Mouse (Mus musculus): Measurements from ENCODE around the gene Kcnk2. TPM values are rescaled to one million over a fixed set of nuclear protein-coding genes. Genes with fewer than 3 reads are reported as not detected.
"Not testable (repeated sequence)": the region's sequence is repeated elsewhere in the genome, so short reads cannot be mapped to it uniquely, and the experiment has no call there.

The Kcnk2 gene
- total RNA-seq, 2 experiments from 2014 or later: 1.6 to 1.9 TPM

DNA sequence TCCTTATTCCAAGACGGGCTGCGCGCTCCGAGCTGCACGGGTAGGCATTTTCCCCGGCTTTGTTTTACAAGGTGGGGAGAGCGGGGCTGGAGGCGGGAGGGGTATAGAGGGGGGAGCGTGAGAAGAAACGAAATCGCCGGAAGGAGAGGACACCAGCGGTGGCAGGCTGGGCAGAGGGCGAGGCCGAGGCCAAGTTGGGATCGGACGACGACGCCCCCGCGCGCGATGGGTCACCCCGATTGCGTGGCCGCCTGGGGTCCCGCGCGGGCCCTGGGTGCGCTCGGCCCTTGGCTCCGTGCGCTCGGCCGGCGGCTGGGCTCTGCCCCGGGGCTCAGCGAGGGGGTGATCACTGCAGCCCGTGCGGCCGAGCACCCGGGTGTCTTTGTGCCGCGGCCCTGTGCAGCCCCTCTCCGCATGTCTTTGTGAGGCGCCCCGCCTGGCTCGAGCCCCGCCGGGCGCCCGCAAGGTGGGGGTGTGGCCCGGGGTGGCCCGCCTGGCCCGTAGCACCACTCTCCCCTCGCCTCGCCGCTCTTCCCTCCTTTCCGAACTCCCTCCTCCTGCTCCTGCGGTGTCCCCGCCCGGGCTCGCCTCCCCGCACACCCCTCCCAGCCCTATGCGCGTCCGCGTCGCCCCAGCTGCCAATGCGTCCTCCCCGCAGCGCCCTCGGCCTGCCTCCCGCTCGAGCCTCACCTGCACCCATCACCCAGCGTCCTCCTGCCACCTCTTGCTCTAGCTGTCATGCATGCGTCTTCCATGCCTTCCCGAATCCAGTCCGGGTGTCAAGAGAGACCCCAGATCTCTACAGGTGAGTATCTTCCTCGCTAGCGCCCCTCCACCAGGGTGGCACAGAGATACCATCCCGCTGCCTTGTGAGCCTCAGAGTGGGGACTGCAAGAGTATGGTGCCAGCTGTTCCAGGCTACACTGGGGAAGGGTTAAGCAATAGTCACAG is 58.5 kb downstream of the Kcnk2 start:
- DNase-seq: no peak
- intact Hi-C loops (cut with DNase I): no loop called here

- no peak for DNase-seq
- intact Hi-C loops (cut with DNase I): no loop called here
Measured at GRCm38 (mm10) chr1:189342416-189343104, 59.5 kb downstream of the Kcnk2 start.

DNA sequence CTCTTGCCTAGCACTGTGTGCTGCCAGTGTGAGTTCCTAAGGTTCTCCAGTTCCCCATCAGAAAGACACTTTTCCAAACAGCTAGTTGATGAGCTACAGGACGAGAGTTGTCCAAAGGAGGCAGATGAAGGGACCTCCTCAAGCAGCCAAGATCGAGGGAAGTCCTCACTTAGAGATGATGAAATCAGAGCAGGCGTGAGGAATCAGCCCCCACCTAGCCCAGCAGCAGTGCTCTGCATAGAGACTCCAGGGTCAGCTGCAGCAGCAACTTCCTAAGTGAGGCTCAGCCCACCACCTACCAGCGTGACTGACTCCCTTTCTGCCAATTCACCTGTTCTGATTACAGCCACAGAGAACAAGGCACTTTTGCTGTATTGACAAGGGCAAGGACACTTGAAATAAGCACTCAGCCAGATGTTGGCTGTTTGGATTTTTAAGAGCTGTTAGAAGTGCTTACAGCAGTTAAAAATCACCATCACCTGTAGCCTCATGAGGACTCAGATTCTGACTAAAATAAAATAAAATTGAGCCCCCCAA is 60.6 kb downstream of the Kcnk2 start:
- DNase-seq: no peak
- intact Hi-C loops (cut with DNase I): no loop called here

GRCm38 (mm10) chr1:189315896-189316295 is 86.2 kb downstream of the Kcnk2 start:
- no peak for DNase-seq
- intact Hi-C loops (cut with DNase I): no loop called here

- DNase-seq: no peak
- intact Hi-C loops (cut with DNase I): no loop called here
Measured at GRCm38 (mm10) chr1:189314495-189314894, 87.6 kb downstream of the Kcnk2 start.

DNA sequence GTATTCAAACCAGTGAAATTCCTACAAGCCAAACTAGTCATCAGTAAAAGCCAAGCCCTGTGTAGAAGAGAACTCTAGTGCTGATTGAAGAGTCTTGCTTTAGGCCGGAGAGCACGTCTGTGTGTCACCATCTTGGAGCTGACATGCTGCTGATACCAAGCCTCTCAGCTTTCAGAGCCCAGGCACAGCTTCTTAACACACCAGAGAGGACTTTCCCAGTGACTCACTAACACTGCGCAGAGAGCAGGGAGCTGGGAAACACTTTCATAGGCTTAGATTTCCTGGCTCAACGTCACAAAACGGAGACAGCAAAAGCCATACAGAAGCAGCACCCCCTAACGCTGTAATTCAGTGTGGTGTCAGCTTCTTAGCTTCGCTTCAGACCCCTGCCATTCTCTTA is 88.3 kb downstream of the Kcnk2 start:
- intact Hi-C loops (cut with DNase I): no loop called here
- no peak for DNase-seq

DNA sequence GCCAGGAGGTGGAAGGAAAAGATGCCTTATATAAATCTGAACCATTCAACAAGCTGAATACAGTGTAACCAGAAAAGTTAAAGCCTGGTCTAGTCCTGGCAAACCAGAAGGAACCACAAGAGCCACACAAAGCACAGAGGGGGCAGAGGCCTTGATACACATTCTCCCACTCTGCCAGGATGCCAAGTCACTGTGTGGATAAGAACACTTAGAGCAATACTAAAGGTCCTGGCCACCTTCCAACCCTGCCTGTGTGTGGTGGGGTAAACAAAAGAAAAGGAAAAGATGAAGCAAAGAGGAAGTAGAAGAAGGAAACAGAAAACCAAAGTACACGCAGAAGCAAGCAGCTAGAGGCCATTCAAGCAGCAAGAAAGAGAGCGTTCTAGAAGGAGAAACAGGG is 91.9 kb downstream of the Kcnk2 start:
- intact Hi-C loops (cut with DNase I): no loop called here

DNA sequence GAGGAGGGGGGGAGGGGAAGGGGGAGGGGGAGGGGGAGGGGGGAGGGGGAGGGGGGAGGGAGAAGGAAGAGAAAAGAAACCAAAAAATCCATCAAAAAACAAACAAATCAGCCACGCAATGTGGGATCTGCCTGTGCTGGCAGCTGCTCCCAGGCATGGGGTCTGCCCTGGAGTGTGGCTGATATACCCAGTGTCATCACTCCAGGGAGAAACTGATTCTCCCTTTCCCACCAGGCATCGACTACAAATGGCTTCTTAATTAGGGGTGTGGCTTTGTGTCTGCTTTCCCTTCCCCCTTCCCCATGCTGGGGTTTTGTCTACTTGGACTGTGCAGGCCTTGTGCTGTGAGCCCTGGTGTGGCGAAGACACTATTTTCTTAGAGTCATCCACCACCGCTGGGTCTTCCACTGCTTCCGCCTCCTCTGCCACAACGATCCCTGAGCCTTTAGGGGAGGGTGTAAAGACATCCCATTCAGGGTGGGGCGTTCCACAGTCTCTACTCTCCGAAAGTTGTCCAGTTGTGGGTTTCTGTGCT is 97.0 kb downstream of the Kcnk2 start:
- intact Hi-C loops (cut with DNase I): no loop called here
- DNase-seq: no peak

More for the DNA sequence above, 91.9 kb downstream of the Kcnk2 start:
- no peak for DNase-seq

DNA sequence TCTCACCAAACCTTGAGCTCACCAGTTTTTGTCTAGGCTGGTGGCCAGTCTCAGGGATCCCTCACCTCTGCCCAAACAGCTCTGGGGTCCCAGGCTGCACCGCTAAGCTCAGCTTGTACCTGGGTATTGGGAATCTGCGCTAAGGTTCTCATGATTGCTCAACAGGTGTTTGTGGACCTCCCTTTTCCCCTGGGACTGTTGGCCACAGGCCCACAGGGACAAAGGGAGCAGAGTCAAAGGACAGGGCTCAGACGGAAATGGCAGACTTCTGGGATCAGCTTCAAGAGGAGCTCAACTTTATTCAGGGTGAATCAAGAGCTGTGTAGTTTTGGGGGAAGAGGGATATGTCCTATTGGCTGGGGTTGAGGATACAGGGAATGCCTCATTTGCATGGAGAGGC is 99.1 kb downstream of the Kcnk2 start:
- intact Hi-C loops (cut with DNase I): no loop called here
- DNase-seq: no peak

- intact Hi-C loops (cut with DNase I): no loop called here
- DNase-seq: no peak
Measured at GRCm38 (mm10) chr1:189293679-189294406, 108.2 kb downstream of the Kcnk2 start.

DNA sequence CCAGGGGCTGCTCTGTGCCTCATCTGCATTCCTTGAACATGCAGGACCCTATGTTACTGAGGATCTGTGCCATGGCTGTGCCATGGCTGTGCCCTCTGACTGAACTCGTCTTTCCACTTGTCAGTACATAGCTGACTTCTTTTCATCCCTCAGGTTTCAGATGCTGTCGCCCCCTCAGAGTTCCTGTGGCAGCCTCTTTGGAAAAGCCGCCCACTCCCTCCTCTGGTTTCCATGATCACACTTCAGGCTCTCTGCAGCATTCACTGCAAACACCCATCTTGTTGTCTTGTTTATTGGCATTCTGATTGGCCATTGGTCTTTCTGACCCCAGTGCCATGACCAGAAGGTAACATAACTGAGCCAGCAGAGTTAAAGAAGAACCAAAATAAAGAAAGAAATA is 111.2 kb downstream of the Kcnk2 start:
- DNase-seq: no peak
- intact Hi-C loops (cut with DNase I): no loop called here

DNA sequence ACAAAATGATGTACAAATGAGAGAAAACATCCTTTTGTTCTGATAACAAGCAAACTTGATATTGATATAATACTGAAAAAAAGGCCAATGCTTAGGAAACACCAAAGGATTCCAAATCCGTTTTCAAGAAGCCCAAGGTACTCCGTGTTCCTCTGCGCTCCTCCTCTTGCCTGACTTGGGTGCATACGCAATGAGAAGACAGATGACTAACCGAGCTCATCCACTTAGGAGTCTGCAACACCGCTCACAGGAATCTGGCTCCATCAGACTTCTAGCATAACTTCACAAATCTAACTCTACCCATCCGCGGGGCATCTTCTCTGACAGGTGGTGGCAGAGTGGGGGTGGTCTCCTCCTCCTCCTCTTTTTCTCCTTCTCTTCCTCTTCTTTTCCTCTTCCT is 113.1 kb downstream of the Kcnk2 start:
- intact Hi-C loops (cut with DNase I): no loop called here
- DNase-seq: no peak

GRCm38 (mm10) chr1:189272281-189272680 is 129.8 kb downstream of the Kcnk2 start:
- no peak for DNase-seq

DNA sequence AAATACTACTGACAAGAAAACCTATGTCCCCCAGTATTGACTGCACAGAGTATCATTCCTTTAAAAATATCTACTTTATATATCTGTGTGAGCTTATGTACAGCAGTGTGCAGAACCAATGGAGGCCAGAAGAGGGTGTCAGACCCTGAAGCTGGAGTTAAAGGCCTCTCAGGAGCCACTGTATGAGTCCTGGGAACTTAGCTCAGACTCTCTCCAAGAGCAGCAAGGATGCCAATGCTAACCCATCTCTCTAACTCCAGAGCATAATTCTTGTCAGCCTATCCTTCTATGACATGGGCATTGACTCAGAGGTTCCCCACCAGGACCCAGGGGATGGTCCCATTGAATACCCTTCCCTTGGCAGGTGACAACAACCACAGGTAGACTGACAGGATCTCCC is 148.4 kb downstream of the Kcnk2 start:
- intact Hi-C loops (cut with DNase I): no loop called here
- no peak for DNase-seq

More at GRCm38 (mm10) chr1:189272281-189272680, 129.8 kb downstream of the Kcnk2 start:
- intact Hi-C loops (cut with DNase I): no loop called here

- no peak for DNase-seq
- intact Hi-C loops (cut with DNase I): no loop called here
Measured at GRCm38 (mm10) chr1:189253207-189253606, 148.9 kb downstream of the Kcnk2 start.

GRCm38 (mm10) chr1:189243206-189243605 is 158.9 kb downstream of the Kcnk2 start:
- intact Hi-C loops (cut with DNase I); DNase-seq: not testable (repeated sequence)

DNA sequence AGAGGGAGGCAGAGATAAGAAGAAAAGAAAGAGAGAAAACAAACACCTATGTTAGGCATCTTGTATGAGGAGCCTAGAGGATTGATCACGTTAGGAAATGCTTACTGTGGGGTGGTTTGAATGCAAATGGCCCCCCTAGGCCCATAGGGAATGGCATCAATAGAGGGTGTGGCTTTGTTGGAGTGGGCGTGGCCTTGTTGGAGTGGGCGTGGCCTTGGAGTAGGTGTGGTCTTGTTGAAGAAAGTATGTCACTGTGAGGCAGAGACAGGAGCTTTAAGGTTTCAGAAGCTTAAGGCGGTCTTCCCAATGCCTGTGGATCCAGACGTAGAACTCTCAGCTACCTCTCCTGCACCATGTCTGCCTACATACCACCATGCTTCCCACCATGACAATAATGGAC is 166.8 kb downstream of the Kcnk2 start:
- DNase-seq: no peak
- intact Hi-C loops (cut with DNase I): no loop called here

- intact Hi-C loops (cut with DNase I): no loop called here
Measured at GRCm38 (mm10) chr1:189232829-189233228, 169.2 kb downstream of the Kcnk2 start.

DNA sequence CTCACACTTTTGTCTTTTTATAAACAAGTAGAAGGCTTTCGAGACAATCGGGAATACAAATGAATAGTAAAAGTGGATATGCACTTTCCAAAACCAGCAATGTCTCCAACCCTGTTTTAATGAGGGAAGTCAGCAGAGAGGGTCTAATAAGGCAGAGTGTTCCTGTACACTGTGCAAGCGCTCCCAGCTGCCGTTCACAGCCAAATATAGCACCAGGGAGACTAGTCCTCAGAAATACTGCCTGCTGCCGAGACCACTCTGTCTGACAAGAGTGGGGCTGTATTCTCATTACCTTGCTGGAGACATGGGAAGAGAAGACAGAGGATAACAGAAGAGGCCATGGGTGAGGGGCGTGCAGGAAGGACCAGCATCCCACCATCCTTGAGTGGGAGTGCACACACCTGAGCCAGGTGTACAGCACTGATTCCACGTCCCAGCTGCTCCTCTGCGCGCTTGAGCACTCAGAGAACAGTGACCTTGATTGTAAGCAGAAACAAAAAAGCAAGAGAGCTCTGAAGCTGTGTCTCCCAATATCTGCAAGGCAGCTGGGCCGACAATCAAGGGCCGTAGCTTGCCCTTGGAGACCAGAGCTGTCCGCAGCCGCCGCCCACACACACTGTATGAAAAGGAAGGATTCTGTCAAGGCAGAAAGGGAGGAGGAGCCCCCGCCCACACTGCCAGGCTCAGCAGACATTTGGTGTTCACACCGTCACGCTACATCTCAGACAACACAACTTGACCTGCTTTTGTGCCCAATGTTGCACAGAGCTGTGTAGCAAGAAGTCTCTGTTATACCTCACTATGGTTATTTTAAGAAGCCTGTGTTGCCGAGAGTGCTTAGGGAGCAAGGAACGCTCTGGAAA is 173.6 kb downstream of the Kcnk2 start:
- no peak for DNase-seq
- intact Hi-C loops (cut with DNase I): no loop called here

More at GRCm38 (mm10) chr1:189232829-189233228, 169.2 kb downstream of the Kcnk2 start:
- no peak for DNase-seq
